Mouse (Mus musculus) myocyte (in vitro differentiated cells): Measurements from ENCODE around the gene Alk. TPM values are rescaled to one million over a fixed set of nuclear protein-coding genes. Genes with fewer than 3 reads are reported as not detected.

Experiments
- H3K27me3 ChIP-seq: one replicate; pipeline ENCODE4 v1.6.1; 2011; ENCODE audit not compliant: control insufficient read depth, insufficient read depth, insufficient read length
- H3K36me3 ChIP-seq: one replicate; pipeline ENCODE4 v1.6.1; 2011; ENCODE audit not compliant: control insufficient read depth, insufficient read depth
- H3K4me2 ChIP-seq: one replicate; pipeline ENCODE4 v1.6.1; 2011; ENCODE audit warnings: low read depth, control low read depth
- H3K4me3 ChIP-seq: one replicate; pipeline ENCODE4 v1.5.1; 2011; ENCODE audit warnings: mild to moderate bottlenecking, control low read depth, moderate library complexity
- H3K79me2 ChIP-seq: one replicate; pipeline ENCODE4 v1.6.1; 2011; ENCODE audit not compliant: control insufficient read depth, insufficient read depth
- H3ac ChIP-seq: one replicate; pipeline ENCODE4 v1.6.1; 2011; ENCODE audit not compliant: control insufficient read depth, insufficient read length
- CEBPB ChIP-seq: IDR thresholded peaks from 2 replicates; pipeline ENCODE4 v1.6.1; 2011; ENCODE audit warnings: mild to moderate bottlenecking, moderate library complexity; ENCODE audit not compliant: poor library complexity, insufficient read depth, severe bottlenecking
- E2F4 ChIP-seq: IDR thresholded peaks from one replicate; pipeline ENCODE4 v1.6.1; 2011; ENCODE audit warnings: mild to moderate bottlenecking, control low read depth, moderate library complexity; ENCODE audit not compliant: insufficient read depth
- MAX ChIP-seq: IDR thresholded peaks from one replicate; pipeline ENCODE4 v1.6.1; 2011; ENCODE audit warnings: low read depth, mild to moderate bottlenecking, control low read depth
- MYOD1 ChIP-seq, 3 experiments: IDR thresholded peaks; one replicate each; pipeline ENCODE4 v1.6.1; 2011; ENCODE audit warnings: control low read depth in 2 of 3, low read depth in 2 of 3, mild to moderate bottlenecking in 2 of 3, moderate library complexity in 1 of 3; ENCODE audit not compliant: insufficient read length in 2 of 3, control insufficient read depth in 1 of 3
- MYOG ChIP-seq, 3 experiments: IDR thresholded peaks; one replicate each; pipeline ENCODE4 v1.6.1; 2011; ENCODE audit warnings: control low read depth in 2 of 3, low read depth in 2 of 3, mild to moderate bottlenecking in 2 of 3; ENCODE audit not compliant: insufficient read length in 2 of 3, control insufficient read depth in 1 of 3, insufficient read depth in 1 of 3
- POLR2A ChIP-seq: IDR thresholded peaks from one replicate; pipeline ENCODE4 v1.6.1; 2011; ENCODE audit warnings: low read depth, mild to moderate bottlenecking, control low read depth, moderate library complexity; ENCODE audit not compliant: insufficient read length
- POLR2AphosphoS2 ChIP-seq: IDR thresholded peaks from one replicate; pipeline ENCODE4 v1.6.1; 2011; ENCODE audit warnings: low read depth, control low read depth; ENCODE audit not compliant: insufficient read length
- REST ChIP-seq: IDR thresholded peaks from one replicate; pipeline ENCODE4 v1.6.1; 2011; ENCODE audit warnings: mild to moderate bottlenecking, control low read depth, moderate library complexity; ENCODE audit not compliant: insufficient read depth, insufficient read length
- SRF ChIP-seq: IDR thresholded peaks from one replicate; pipeline ENCODE4 v1.6.1; 2011; ENCODE audit warnings: low read depth; ENCODE audit not compliant: control insufficient read depth, insufficient read length
- TCF12 ChIP-seq: IDR thresholded peaks from one replicate; pipeline ENCODE4 v1.6.1; 2011; ENCODE audit warnings: mild to moderate bottlenecking, control low read depth; ENCODE audit not compliant: poor library complexity, insufficient read depth, severe bottlenecking
- TCF3 ChIP-seq: IDR thresholded peaks from one replicate; pipeline ENCODE4 v1.6.1; 2011; ENCODE audit warnings: low read depth, control low read depth; ENCODE audit not compliant: insufficient read length
- USF1 ChIP-seq: IDR thresholded peaks from one replicate; pipeline ENCODE4 v1.6.1; 2011; ENCODE audit warnings: low read depth, mild to moderate bottlenecking, control low read depth, moderate library complexity
- polyA plus RNA-seq: library from polyadenylated mRNA; unstranded; fragments of >200 nt; fragmentation: generic; extraction: Trizol; gene quantifications from one replicate; pipeline ENCODE4 v1.2.1, GENCODE M21; 2012; ENCODE audit warnings: missing spikeins

Gene Alk
- polyA plus RNA-seq, 1 experiment: not detected

- H3K36me3 ChIP-seq: no peaks in the 10 kb centered on the region
- H3K4me3 ChIP-seq: no peak overlapping the region
- H3K79me2 ChIP-seq: no peaks in the 10 kb centered on the region
- no peak overlapping the region for H3K4me2 ChIP-seq
- H3ac ChIP-seq: no peak overlapping the region
- no peak for TF ChIP-seq USF1
- TF ChIP-seq POLR2A: no peak
- no peak for TF ChIP-seq SRF
- TF ChIP-seq POLR2AphosphoS2: no peak
- no peak for TF ChIP-seq TCF3
- no peak for TF ChIP-seq CEBPB
- no peak for TF ChIP-seq MYOD1 (IDR thresholded peaks at IDR 0.05; ENCODE audit: control insufficient read depth in 1 of 3, insufficient read length in 2 of 3, low read depth in 2 of 3)
- no peak for TF ChIP-seq E2F4
- TF ChIP-seq MYOG (IDR thresholded peaks at IDR 0.05; ENCODE audit: control insufficient read depth in 1 of 3, insufficient read depth in 1 of 3, insufficient read length in 2 of 3, low read depth in 2 of 3): no peak
- TF ChIP-seq MAX: no peak
- TF ChIP-seq REST: no peak
- no peak for TF ChIP-seq TCF12
- H3K27me3 ChIP-seq: peaks cover 5% of the 10 kb centered on the region
Measured at GRCm38 (mm10) chr17:72062978-72063377, 541.4 kb downstream of the Alk start.

- no peaks in the 10 kb centered on the region for H3K36me3 ChIP-seq
- H3K79me2 ChIP-seq: no peaks in the 10 kb centered on the region
- no peak overlapping the region for H3K4me3 ChIP-seq
- no peak overlapping the region for H3K4me2 ChIP-seq
- no peak overlapping the region for H3ac ChIP-seq
- TF ChIP-seq E2F4: no peak
- no peak for TF ChIP-seq MAX
- TF ChIP-seq TCF3: no peak
- TF ChIP-seq MYOG (IDR thresholded peaks at IDR 0.05; ENCODE audit: control insufficient read depth in 1 of 3, insufficient read depth in 1 of 3, insufficient read length in 2 of 3, low read depth in 2 of 3): no peak
- peaks cover 5% of the 10 kb centered on the region for H3K27me3 ChIP-seq
Measured at GRCm38 (mm10) chr17:72059312-72059711, 545.1 kb downstream of the Alk start.

GRCm38 (mm10) chr17:72045671-72046070 lies 558.8 kb downstream of the Alk start:
- H3K4me2 ChIP-seq: no peak overlapping the region
- no peaks in the 10 kb centered on the region for H3K27me3 ChIP-seq
- no peaks in the 10 kb centered on the region for H3K36me3 ChIP-seq
- no peak overlapping the region for H3K4me3 ChIP-seq
- no peak for TF ChIP-seq USF1
- no peak for TF ChIP-seq E2F4
- TF ChIP-seq SRF: no peak
- H3K79me2 ChIP-seq: no peaks in the 10 kb centered on the region
- H3ac ChIP-seq: no peak overlapping the region

- H3K4me2 ChIP-seq: peak overlapping the region; percentile 68
- no peaks in the 10 kb centered on the region for H3K36me3 ChIP-seq
- H3K27me3 ChIP-seq: no peaks in the 10 kb centered on the region
- H3K79me2 ChIP-seq: no peaks in the 10 kb centered on the region
- H3ac ChIP-seq: no peak overlapping the region
- no peak overlapping the region for H3K4me3 ChIP-seq
- no peak for TF ChIP-seq MAX
- TF ChIP-seq USF1: no peak
- no peak for TF ChIP-seq MYOG (IDR thresholded peaks at IDR 0.05; ENCODE audit: control insufficient read depth in 1 of 3, insufficient read depth in 1 of 3, insufficient read length in 2 of 3, low read depth in 2 of 3)
- no peak for TF ChIP-seq REST
- no peak for TF ChIP-seq CEBPB
- TF ChIP-seq POLR2AphosphoS2: no peak
- TF ChIP-seq MYOD1 (IDR thresholded peaks at IDR 0.05; ENCODE audit: control insufficient read depth in 1 of 3, insufficient read length in 2 of 3, low read depth in 2 of 3): no peak
- no peak for TF ChIP-seq SRF
- no peak for TF ChIP-seq E2F4
- no peak for TF ChIP-seq POLR2A
- no peak for TF ChIP-seq TCF12
- TF ChIP-seq TCF3: no peak
Measured at GRCm38 (mm10) chr17:72043667-72044390, 560.6 kb downstream of the Alk start.

- TF ChIP-seq REST (no peak), USF1 (no peak), SRF (no peak), MAX (no peak), MYOD1 (IDR thresholded peaks at IDR 0.05; ENCODE audit: control insufficient read depth in 1 of 3, insufficient read length in 2 of 3, low read depth in 2 of 3) (no peak), POLR2AphosphoS2 (no peak), TCF3 (no peak), CEBPB (no peak), TCF12 (no peak), MYOG (IDR thresholded peaks at IDR 0.05; ENCODE audit: control insufficient read depth in 1 of 3, insufficient read depth in 1 of 3, insufficient read length in 2 of 3, low read depth in 2 of 3) (no peak), E2F4 (no peak), POLR2A (no peak)
Measured at GRCm38 (mm10) chr17:72043001-72043666, 561.3 kb downstream of the Alk start.

More at GRCm38 (mm10) chr17:72043001-72043666, 561.3 kb downstream of the Alk start:
- H3ac ChIP-seq: no peak overlapping the region
- no peaks in the 10 kb centered on the region for H3K27me3 ChIP-seq
- H3K4me3 ChIP-seq: no peak overlapping the region
- no peaks in the 10 kb centered on the region for H3K79me2 ChIP-seq
- H3K4me2 ChIP-seq: peak overlapping the region; percentile 68
- no peaks in the 10 kb centered on the region for H3K36me3 ChIP-seq
